Mouse (Mus musculus): ENCODE results near the gene Plekhg5.

Gene Plekhg5

DNA sequence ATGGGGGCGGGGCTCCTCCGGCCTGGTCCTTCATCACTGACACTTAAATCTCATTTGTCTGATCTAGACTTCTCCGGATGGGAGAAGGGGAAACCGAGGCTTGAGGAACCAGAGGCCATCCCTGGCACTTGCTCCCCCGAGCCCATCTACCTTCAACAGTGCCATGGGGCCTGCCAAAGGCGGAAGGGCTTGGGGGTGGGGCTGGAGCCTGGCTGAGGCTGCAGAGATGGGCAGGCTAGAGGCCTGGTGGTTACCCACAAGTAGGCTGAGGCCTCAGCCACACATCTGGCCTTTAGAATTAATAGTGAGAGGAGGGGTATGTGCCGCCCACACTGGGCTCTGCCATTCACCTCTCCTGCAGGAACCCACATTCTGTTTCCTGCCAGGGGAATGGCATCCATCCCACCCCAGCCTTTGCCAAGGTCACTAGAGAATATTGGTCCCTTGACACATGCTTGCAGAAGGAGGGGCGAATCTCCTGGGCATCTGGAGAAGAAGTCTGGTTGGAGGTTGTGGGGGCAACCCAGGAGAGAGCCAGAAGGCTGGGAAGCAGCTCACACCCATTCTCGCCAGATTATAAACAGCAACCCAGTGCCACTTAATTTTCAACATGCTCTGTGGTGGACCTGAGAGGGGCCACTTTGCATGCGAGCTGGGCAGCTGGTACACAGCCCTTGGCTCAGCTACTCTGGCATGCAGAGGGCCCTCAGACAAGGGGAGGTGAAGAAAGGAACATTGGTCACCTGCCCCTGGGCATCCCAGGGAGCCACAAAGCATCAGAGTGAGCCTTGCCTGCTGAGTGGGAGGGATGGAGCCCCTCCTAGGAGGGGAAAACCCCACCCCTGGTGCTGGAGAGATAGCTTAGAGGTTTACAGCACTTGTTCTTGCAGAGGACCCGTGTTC, 1.6 kb upstream of the Plekhg5 start:
- DNase-seq (ENCODE audit: low spot score in 2 of 2): no peak

DNA sequence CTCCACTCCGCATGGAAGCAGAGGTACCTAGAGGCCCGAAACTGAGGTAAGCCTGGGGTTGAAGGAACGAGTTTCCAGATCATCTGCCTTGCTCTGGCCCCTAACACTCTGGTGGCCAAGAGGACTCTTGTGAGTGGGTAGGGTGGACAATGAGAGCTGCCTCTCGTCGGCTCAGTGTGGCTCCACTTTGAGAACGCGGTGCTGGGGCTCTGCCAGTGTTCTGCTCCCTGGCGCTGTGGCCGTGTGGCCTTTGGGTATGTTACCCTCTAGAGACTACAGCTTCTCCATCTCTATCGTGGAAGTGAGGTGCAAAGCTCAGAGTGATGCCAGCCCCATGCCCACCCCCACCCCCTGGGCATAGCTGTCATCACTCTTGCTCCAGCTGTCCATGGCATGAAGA, 357 bp downstream of the Plekhg5 start:
- no peak for DNase-seq (ENCODE audit: low spot score in 2 of 2)

DNA sequence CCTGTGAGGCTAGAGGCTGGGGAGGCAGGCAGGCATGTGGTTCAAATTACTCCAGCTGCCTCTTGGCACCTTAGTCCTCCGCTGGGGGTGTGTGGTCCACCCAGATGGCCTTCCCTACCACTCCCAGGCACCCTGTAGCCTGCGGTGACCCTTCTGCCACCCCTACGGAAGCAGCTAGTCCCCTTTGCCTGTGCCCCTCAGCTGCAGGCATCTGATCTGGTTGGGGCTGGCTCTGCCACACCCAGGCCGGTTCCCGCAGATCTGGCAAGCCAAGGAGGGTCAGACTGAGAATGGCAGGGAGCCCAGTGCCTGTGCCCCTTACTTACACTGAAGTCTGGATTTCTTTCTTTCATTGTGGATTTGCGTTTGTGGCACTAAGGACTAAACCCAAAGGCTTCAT, 1.4 kb downstream of the Plekhg5 start:
- DNase-seq (ENCODE audit: low spot score in 2 of 2): no peak

DNA sequence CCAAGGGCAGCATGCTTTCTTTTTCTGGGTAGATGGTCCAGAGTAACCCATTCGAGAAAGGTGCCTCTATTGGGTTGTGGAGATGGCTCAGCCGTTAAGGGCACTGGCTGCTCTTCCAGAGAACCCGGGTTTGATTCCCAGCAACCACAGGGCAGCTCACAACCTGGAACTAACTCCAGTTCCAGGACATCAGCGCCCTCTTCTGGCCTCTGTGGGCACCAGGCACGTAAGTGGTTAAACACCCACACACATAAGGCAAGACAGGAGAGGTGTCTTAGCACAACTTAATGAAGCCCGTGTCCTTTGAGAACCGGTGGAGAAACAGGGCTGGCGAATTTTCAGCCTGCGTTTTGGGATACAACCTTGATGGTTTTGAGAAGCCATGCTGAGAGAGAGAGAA, 2.2 kb downstream of the Plekhg5 start:
- DNase-seq (ENCODE audit: low spot score in 2 of 2): no peak

DNA sequence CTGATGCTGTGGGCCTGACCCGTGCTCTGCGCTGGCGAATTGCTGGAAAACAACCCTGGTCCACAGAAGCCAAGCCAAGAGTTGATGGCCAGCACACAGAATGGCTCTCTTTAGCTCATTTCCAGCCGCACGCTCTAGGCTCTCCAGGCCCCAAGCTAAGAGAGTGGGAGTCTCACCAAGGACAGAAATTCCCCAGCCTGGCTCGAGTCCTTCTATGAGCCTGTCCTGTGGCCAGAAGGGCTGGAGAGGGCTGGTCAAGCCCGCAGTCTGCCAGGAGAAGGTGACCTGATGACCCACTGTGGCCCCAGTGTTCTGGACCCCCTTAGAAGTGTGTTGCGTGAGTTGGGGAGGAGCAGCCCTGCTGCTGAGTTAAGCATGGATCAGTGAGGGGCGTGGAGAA, 4.9 kb downstream of the Plekhg5 start:
- no peak for DNase-seq (ENCODE audit: low spot score in 2 of 2)

DNA sequence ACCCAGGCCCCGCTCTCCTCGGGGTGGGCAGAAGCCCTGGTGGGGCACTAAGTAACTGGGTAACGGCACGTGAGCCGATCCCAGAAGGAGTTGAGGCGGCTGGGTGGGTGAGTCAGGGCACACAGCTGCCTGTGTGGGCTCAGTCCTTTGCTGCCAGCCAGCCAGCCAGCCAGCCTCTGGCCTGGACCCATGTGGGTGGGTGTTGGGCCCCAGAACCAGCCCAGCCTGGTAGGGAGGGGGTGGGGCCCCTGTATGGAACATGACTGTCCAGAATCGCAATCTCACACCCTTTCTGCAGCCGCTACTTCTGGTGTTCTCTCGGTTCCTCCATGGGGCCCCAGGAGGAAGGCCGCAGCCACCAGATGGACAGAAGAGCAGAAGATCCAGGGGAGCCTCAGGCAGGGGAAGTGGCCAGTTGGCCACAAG, 5.8 kb downstream of the Plekhg5 start:
- DNase-seq (ENCODE audit: low spot score in 2 of 2): no peak

DNA sequence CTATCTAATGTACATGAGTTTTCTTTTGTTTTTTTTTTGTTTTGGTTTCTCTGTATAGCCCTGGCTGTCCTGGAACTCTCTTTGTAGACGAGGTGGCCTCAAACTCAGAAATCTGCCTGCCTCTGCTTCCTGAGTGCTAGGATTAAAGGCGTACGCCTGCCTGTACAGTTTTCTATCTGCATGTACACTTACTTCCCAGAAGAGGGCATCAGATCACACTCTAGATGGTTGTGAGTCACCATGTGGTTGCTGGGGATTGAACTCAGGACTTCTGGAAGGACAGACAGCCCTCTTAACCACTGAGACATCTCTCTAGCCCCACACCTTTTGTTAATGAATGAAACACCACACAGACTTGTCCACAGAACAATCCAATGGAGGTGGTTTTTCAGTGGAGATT, 7.0 kb downstream of the Plekhg5 start:
- no peak for DNase-seq (ENCODE audit: low spot score in 2 of 2)

DNA sequence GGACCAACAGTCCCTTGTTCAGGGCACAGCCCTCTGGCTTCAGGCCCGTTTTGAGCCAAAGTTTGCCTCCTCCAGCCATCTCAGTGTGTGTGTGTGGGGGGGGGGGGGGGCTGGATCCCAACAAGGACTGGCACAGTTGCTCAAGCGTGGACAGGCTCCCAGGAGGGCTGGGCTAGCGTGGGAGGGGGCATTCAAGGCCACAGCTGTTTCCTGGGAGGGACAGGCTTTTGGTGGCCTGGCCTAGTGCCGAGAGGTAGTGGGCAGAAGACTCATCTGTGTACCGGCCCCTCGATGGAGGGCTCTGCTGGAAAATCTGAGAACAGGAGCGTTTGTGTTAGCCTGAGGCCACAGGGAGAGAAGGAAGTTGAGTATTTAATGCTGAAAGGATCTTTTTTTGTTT, 7.6 kb downstream of the Plekhg5 start:
- no peak for DNase-seq (ENCODE audit: low spot score in 2 of 2)

DNA sequence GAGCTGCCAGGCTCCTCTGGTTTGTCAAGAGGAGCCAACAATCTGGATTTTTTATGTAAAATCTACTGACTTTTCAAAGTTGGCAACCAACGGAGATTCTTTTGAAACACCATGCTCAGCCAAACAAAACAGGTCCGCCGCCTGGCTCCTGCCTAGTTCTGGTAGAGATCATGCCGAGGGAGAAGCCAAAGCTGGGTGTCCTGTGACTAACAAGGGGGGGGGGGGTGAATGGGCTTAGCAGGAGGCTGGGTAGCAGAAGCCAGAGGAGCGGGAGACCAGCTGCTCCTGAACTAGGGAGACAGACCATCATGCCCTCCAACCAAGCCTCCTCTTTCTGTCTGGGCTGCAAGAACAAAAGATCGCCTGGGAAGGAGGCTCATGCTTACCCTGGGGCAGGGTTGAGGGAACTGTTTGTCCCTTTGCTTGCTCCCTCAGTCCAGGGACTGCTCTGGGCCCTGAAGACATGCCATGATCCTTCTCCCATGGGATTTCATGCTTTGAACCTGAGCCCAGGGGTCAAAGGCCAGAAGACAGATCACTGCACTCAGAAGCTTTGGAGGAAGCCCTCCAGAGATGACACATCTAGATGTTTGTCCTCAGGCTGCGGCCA, 11.4 kb downstream of the Plekhg5 start:
- DNase-seq (ENCODE audit: low spot score in 2 of 2): no peak

DNA sequence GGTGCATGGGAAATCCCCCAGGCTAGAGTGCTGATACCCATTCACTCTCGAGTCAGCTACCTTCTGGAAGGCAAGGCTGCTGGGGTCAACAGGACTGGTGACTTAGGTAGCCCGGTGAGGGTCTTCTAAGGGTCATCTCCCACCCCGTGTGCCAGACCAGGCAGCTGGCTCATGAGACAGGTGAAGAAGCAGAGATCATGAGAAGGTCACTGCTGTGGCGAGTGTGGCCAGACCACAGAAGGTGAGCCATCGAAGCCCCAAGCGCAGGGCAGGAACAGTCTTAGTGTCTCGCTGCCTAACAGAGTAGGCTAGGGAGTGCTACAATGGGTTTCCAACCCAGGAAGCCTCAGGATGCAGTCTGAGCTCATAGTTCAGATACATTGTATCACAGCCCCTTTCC, 12.3 kb downstream of the Plekhg5 start:
- no peak for DNase-seq (ENCODE audit: low spot score in 2 of 2)

DNA sequence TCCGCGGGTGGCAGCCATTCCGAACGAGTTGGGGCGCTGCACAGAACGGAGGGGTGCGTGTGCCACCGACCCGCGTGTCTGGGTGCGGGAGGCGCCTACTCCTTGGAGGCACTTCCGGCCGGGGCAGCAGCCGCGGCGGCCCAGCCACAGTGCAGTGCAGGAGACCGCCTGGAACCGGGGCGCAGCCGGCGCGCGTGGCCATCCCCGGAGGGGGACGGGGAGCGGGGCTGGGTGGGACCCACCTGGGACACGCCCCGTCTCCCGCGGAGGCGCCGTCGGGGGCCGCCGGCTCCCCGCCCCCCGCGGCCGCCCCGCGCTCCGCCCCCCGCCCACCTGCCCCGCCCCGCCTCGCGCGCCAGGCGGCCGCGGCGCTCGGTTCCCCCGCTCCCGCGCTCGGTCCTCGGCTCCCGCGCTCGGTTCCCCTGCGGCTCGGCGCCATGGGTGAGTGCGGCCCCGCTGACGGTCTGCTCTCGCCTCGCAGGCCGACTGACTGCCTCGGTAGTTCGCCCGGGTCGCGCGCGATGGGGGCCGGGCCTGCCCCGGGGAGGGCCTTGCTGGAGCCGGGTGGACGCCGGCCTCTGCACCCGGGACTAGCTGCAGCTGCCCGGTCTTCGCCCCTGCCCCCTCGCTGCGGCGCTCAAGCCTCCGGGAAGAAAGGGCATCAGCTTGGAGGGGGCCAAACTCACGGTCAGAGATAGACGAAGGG, 14.4 kb downstream of the Plekhg5 start:
- no peak for DNase-seq (ENCODE audit: low spot score in 2 of 2)

DNA sequence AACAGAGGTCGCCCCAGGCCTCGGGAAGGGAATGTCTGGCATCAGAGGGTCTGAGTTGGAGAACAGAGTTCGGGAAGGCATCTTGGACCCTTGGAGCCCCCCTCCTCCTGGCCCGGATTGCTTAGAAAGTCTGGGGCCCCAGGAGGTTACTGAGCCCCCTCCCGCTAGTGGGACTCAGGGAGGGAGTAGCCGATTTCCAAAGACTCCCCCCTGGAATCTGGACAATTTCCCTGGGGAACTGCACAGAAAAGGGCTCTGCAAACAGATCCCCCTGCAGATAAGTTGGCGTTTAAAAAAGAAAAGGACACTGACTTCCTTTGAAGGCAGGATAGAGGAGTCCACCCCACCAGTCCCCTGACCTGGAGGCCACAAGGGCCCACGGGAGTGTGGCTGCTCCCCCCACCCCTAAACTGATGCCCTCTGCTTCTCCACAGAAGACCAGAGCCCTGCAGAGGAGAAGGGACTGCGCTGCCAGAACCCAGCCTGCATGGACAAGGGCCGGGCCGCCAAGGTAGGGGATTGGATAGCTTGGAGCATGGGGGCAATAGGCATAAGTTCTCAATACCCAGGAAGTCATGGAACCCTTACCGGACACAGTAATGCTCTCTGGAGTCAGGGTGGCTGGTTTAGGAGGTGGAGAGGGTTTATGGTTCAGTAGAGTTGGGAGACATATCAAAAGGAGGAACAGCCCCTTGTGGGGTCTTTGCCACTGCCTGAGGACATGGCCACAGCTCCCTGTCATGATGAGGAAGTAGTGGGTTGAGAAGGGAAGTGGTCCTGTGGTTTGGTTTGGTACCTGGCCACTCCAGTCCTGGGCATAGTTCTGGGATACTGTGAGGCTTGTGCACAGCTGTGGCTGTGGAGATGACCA, 15.1 kb downstream of the Plekhg5 start:
- DNase-seq (ENCODE audit: low spot score in 2 of 2): no peak

DNA sequence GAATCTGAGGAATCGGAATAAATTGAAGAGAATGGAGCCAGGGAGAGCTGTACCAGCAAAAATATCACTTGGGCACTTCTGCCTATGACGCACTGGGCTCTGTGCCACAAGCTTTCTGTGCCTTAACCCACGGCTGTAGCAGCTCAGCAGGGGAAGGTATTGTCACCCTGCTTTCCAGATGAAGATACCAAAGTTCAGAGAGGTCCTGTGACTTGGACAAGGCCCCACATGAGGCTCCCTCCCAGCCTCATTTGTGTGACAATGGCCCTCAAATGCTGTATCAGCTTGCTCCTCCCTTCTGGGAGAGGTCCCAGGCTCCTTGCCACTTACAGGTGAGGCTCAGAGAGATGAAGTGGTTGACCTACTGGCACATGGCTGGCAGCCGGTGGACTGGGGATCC, 15.8 kb downstream of the Plekhg5 start:
- DNase-seq (ENCODE audit: low spot score in 2 of 2): peak in 1 of 2 experiments; percentile 39

DNA sequence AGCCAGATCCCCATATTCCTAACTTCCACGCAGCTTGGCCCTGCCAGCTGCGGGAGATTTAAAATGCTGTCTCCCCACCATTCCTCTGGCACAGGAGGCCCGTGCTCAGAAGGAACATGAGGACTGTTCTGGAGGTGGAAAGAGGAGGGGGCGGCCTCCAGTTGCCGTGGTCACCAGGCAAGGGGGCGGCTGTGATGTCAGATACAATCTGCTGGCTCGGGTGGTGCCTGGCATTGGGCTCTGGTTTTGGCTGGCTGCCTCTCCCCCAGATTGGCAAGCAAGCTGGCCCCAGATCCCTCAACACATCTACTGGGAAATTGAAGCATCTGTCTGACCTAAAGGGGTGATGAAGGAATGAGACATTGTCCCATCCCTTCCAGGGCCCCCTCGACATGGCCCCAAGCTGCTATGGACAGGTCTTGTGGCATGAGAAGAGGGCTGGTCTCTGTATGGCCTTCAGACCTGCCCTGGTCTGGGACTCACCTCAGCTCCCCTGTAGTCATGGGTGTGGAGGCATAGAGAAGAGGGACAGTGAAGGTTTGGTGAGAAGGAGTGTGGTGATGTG, 16.3 kb downstream of the Plekhg5 start:
- DNase-seq (ENCODE audit: low spot score in 2 of 2): peak; percentile 69 to 80

DNA sequence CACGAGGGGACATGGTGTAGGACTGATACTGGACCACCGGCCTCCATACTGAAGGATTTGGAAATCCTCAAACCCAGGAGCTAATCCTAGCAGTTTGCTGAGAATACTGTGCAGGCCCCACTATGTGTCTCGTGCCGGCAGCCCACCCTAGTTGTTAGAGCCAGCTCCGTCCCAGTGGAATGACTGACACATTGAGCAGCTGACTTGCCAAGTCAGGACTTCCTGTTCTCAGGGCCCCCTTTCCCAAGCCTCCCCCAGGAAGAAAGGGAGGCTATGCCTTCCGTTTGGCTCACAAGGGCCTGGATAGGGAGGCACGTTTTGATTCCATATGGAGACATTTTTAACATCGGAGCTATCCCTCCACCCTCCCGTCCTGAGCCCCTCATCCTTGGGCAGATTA, 17.9 kb downstream of the Plekhg5 start:
- no peak for DNase-seq (ENCODE audit: low spot score in 2 of 2)

DNA sequence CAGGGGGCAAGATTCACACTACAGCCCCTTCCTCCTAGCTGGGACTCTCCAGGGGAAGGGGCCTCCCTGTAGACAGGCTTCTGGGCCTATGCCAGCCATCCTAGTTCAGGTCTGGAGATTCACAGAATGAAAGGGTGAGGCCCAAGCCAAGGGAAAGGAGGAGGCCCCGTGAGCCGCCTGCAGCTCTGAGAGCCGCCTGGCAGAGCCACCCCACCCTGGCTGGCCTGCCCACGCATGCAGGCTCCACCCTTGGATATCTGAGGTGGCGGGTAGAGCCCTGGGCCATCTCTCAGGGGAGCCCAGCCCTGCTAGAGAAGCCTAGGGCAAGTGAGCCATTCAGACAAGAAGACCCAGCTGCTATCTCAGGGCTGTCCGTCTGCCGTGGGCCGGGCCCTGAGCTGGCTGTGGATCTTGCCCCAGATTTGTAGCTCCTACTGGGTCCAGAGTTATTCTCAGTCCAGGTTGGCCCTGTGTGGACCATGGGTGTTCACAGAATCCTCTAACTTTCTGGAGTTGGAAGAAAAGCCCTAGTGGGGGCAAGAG, 20.5 kb downstream of the Plekhg5 start:
- DNase-seq (ENCODE audit: low spot score in 2 of 2): no peak

DNA sequence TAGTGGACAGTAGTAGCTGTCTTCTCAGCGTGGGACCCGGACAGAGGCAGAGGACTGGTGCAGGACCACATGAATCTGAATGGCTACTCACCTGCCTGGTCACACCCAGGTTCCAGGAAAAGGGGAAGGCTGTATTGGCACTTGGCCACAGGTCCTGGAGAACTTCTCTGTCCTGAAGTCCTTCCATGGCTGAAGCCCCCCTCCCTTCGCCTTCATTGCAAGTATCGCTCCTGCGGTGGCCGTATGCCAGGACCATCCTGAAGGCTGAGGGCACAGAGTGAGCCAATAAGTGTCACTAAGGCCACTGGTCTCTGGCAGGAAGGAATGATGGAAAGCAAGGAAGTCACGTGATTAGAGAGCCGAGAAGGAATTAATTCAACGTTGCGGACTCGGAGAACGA, 21.9 kb downstream of the Plekhg5 start:
- DNase-seq (ENCODE audit: low spot score in 2 of 2): no peak

DNA sequence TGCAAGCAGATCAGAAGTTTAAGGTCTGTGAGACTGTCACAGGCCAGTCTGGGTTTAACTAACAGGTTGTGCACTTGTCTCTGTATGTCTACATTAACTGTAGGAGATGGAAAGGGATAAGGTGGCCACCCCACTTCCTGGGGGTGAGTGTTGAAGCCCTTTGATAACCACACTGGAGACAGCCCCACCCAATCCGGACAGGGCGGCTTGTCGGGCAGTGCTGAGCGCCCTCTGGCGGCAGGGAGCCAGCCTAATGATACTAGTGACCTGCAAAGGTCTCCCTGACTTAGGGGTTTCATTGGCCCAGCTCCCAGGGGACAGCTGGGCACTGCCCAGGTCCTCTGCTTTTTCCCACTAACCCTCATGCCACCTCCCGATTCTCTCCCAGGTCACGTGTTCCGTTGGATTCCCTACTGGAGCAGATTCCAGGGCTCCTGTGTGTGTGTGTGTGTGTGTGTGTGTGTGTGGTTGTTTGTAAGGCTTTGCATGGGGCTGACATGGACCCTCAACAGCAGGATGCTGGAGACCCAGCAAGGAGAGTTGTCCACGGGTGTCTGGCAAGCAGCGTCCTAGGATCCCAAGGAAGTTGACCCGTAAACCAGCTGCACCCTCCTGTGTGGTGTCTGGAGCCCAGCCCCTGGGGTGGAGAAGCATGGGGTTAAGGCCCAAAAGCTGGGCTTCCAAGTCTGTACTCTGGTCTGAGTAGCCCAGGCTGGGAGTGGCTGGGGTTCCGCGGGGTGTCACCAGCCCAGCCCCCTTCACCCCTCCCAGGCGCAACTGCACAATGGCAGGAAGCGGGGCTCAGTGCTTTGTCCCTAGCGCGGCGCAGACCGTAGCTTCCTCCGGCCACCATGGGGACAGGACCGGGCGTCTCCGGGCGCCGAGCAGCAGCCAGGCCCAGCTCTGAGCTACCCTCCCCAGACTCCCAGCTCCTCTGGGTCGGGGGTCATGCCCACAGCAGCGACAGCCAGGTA, 23.9 kb downstream of the Plekhg5 start:
- DNase-seq (ENCODE audit: low spot score in 2 of 2): no peak

DNA sequence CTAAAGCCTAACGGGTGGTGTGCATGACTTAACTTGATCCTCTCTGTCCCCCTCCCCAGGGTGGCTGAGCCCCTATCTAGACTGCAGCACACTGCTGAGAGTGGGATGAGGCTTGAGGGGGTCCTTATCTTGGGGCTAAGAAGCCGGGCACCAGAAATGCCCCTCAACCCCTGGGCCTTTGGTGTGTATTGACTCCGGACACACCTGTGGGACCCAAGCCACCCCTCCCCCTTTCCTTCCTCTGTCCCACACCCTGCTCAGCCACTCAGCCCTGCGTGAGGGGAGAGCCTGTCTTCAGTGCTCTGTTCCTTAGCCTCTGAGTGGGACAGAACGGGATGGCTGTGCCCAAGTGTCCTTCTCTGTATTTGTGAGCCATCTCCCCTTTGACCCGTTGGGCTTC, 24.6 kb downstream of the Plekhg5 start:
- no peak for DNase-seq (ENCODE audit: low spot score in 2 of 2)
